Mouse (Mus musculus) intestine, embryonic 16.5 days (tissue): ENCODE results near the gene Tmtc3. TPM values are rescaled to one million over a fixed set of nuclear protein-coding genes. Genes with fewer than 3 reads are reported as not detected.
"Not testable (repeated sequence)": the region's sequence is repeated elsewhere in the genome, so short reads cannot be mapped to it uniquely, and the experiment has no call there.

Experiments
- ATAC-seq: fragments of 200-750 bp; cut with Nextera tagmentation; 2 replicates; pipeline ENCODE4 v1.8.0; 2017; ENCODE audit warnings: moderate TSS enrichment, moderate library complexity
- H3K27ac ChIP-seq: fragments of 300-500 bp; sonication (generic); 2 replicates; pipeline ENCODE4 v1.5.1; 2014; ENCODE audit warnings: mild to moderate bottlenecking, low read length
- H3K27me3 ChIP-seq: fragments of 300-500 bp; sonication (generic); replicated peaks from 2 replicates; pipeline ENCODE4 v1.6.1; 2014; ENCODE audit warnings: low read length, control low read depth, mixed read lengths; ENCODE audit not compliant: control insufficient read depth, insufficient read depth
- H3K36me3 ChIP-seq: fragments of 300-500 bp; sonication (generic); 2 replicates; pipeline ENCODE4 v1.6.1; 2014; ENCODE audit warnings: low read length, control low read depth; ENCODE audit not compliant: control insufficient read depth, insufficient read depth
- H3K4me1 ChIP-seq: fragments of 300-500 bp; sonication (generic); 2 replicates; pipeline ENCODE4 v1.6.1; 2014; ENCODE audit warnings: low read length, control low read depth, mixed read lengths; ENCODE audit not compliant: control insufficient read depth, insufficient read depth
- H3K4me2 ChIP-seq: fragments of 300-500 bp; sonication (generic); 2 replicates; pipeline ENCODE4 v1.6.1; 2014; ENCODE audit warnings: low read depth, low read length, control low read depth
- H3K4me3 ChIP-seq: fragments of 300-500 bp; sonication (generic); 2 replicates; pipeline ENCODE4 v1.5.1; 2014; ENCODE audit warnings: mild to moderate bottlenecking, low read length
- H3K9ac ChIP-seq: fragments of 300-500 bp; sonication (generic); 2 replicates; pipeline ENCODE4 v1.6.1; 2014; ENCODE audit warnings: low read depth, low read length
- H3K9me3 ChIP-seq: fragments of 300-500 bp; sonication (generic); 2 replicates; pipeline ENCODE4 v1.6.1; 2016; ENCODE audit warnings: low read length, control low read depth; ENCODE audit not compliant: control insufficient read depth
- WGBS: fragments of 180-500 bp; shearing (Covaris S2); extraction: QIAGEN DNeasy Blood & Tissue Kit; methylation state at CpG from one replicate; pipeline ENCODE4 v1.1.7; 2014; 5-methylcytosine and 5-hydroxymethylcytosine counted together
- polyA plus RNA-seq: library from polyadenylated mRNA; unstranded; fragments of >200 nt; fragmentation: Nextera tagmentation; extraction: Ambion mirVana; gene quantifications from 2 replicates; pipeline ENCODE4 v1.2.1, GENCODE M21; 2015

The Tmtc3 gene
- polyA plus RNA-seq, 1 experiment from 2014 or later: 14.1 TPM

DNA sequence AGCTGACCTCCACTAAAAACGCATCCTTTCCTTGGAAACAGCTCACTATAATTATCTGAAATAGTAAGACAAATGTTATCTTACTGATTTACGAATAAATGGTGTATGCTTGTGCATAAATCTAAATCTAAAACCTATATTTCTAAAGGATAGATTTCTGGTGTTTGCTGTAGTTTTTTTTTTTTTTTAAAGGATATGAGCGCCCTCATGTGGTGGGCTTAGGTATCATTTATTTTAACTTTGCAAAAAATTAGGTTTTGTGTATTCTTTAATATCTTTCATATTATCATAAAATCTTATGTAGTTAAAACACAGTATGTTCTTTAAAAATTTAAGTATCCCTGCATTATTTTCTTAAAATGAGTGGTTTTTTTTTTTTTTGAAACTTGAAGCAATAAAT, 12.1 kb downstream of the Tmtc3 start:
- Histone ChIP-seq H3K4me3 (no peak overlapping the region), H3K36me3 (0 out of 2 replicates have a peak, but pooled peaks cover 3% of the 10 kb centered on the region), H3K27me3 (no peaks in the 10 kb centered on the region), H3K27ac (no peak overlapping the region), H3K9ac (no peak overlapping the region), H3K9me3 (no peaks in the 10 kb centered on the region), H3K4me1 (no peaks in the 10 kb centered on the region), H3K4me2 (no peak overlapping the region)
- no peak for ATAC-seq
- WGBS: 52% methylated on average over 3 of the region's 3 CpGs

DNA sequence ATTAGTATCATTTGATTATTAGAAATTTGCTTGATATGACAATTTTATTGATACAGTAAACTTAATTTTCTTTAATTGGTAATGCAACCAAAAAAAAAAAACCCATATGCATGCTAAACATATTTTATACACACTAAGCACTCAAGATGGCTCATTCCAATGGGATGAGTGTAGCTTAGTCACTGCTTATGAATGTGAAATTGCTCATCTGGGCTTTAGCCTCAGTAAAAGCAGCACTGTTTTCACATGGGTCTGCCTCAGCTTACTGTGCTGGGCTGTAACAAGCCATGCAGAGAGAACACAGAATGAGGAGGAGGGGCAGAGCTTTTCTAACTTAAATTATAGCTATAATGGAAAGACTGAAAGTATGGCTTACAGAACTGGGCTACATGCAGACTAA, 26.6 kb downstream of the Tmtc3 start:
- Histone ChIP-seq H3K27ac (no peak overlapping the region), H3K27me3 (no peaks in the 10 kb centered on the region), H3K4me1 (no peaks in the 10 kb centered on the region), H3K9ac (no peak overlapping the region), H3K36me3 (no peaks in the 10 kb centered on the region), H3K4me3 (no peak overlapping the region), H3K9me3 (no peaks in the 10 kb centered on the region), H3K4me2 (no peak overlapping the region)
- no peak for ATAC-seq

DNA sequence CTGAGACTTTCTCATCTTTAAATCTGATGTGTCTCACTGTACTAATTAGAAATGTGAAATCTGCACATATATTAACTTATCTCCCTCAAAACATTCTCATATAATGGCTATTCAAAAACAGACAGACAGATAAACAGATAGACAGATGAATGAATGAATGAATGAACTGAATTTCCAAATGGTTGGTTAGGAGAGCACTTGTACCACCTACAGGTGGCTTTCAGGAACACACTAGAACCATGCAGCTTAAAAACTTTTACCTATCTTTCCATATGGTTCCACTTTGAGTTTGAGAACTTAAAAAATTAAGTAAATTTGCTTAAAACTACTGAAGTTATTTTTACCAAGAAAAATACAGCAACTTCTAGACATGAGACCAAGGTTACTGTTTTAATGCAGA, 37.8 kb downstream of the Tmtc3 start:
- Histone ChIP-seq H3K27ac (no peak overlapping the region), H3K9me3 (no peaks in the 10 kb centered on the region), H3K27me3 (no peaks in the 10 kb centered on the region)

DNA sequence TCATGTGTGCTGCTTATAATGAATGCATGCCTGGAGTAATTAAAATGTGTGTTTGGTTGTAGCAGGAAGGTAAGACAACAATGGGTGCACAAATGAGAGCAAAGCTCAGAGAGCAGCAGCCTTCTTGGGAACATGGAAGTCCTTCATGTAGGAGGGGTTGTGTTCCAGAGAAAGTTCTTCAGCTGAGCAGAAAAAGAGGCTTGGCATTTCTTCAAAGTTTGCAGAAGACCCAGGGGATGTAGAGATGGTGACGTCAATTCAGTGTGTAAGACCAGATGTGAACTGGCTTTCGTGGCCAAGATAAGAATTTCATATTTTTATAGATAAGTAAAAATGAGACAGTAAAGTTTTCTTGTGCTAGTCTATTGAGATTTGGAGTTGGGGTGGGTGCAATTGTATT, 59.6 kb downstream of the Tmtc3 start:
- Histone ChIP-seq H3K36me3 (no peaks in the 10 kb centered on the region), H3K4me3 (no peak overlapping the region), H3K4me2 (no peak overlapping the region), H3K4me1 (no peaks in the 10 kb centered on the region), H3K27me3 (no peaks in the 10 kb centered on the region), H3K9me3 (no peaks in the 10 kb centered on the region), H3K9ac (no peak overlapping the region), H3K27ac (no peak overlapping the region)
- WGBS: 75% methylated on average over 2 of the region's 2 CpGs
- no peak for ATAC-seq

More for the DNA sequence above, 37.8 kb downstream of the Tmtc3 start:
- ATAC-seq: no peak
- no peak overlapping the region for H3K4me3 ChIP-seq
- H3K36me3 ChIP-seq: no peaks in the 10 kb centered on the region
- no peak overlapping the region for H3K9ac ChIP-seq
- H3K4me2 ChIP-seq: no peak overlapping the region
- no peaks in the 10 kb centered on the region for H3K4me1 ChIP-seq

DNA sequence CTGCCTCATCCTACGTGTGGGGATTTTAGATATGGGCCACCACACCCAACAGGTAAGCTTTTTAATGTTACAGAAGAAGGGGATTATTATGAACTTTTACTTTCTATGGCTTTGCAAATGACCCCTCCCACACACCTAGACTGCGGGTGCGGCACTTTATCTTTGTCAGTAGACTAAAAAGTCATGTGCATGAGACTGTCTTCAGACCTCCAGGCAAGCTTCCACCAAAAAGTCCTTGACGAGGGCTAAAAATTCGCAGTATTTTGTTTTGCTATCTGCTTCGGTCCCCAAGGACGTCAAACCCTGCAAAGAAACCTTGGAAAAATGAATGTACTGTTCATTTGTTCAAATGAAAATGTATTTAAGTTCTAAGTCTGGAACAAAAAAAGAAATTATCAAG, 71.6 kb downstream of the Tmtc3 start:
- Histone ChIP-seq H3K27me3 (no peaks in the 10 kb centered on the region), H3K4me1 (no peaks in the 10 kb centered on the region), H3K9ac (no peak overlapping the region), H3K27ac (no peak overlapping the region), H3K9me3 (no peaks in the 10 kb centered on the region), H3K4me3 (no peak overlapping the region), H3K4me2 (no peak overlapping the region), H3K36me3 (no peaks in the 10 kb centered on the region)
- ATAC-seq: no peak
- WGBS: 85% methylated on average over 7 of the region's 7 CpGs

DNA sequence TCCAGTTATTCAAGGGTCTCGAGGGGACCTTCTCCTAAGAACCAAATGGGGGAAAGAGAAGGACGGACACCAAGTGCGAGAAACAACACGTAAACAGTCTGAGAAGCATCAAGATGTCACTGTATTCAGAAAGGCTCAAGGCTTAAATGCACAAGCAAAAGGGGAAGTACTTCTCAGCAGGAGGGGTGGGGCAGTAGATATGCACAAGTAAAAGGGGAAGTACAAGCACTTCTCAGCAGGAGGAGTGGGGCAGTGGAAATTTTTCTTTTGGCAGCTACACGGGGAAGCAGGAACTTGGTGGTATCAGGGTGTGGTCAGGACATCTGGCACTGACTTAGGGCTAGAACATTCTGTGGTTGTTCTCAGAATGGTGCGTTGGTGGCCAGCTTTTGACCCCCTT, 84.8 kb downstream of the Tmtc3 start:
- WGBS: 86% methylated on average over 6 of the region's 6 CpGs
- ATAC-seq: not testable (repeated sequence)

More for the DNA sequence above, 84.8 kb downstream of the Tmtc3 start:
- H3K27me3 ChIP-seq, H3K9me3 ChIP-seq, H3K27ac ChIP-seq, H3K4me2 ChIP-seq, H3K36me3 ChIP-seq, H3K9ac ChIP-seq, H3K4me3 ChIP-seq, H3K4me1 ChIP-seq: not testable (repeated sequence)

Other genes with a start within 250 kb of the Tmtc3 start
- not detected in 2 replicates for gene Gm4301, start 151.7 kb downstream of the Tmtc3 start, polyA plus RNA-seq
- not detected in 2 replicates for gene Gm4302, start 146.5 kb downstream of the Tmtc3 start, polyA plus RNA-seq
- gene Gm4303, start 141.4 kb downstream of the Tmtc3 start, polyA plus RNA-seq: not detected in 2 replicates
- not detected in 2 replicates for gene Gm4305, start 136.3 kb downstream of the Tmtc3 start, polyA plus RNA-seq
- gene Gm4307, start 126.0 kb downstream of the Tmtc3 start, polyA plus RNA-seq: not detected in 2 replicates
- gene Gm4312, start 104.8 kb downstream of the Tmtc3 start, polyA plus RNA-seq: not detected in 2 replicates
- 3.0 and 3.3 TPM in 2 replicates for gene Cep290, start 208 bp upstream of the Tmtc3 start, polyA plus RNA-seq
- 6.2 and 6.4 TPM in 2 replicates for gene 4930430F08Rik, start 103.1 kb upstream of the Tmtc3 start, polyA plus RNA-seq
- not detected in 2 replicates for gene 1700017N19Rik, start 103.1 kb upstream of the Tmtc3 start, polyA plus RNA-seq